Mouse (Mus musculus) lung, adult 2 months (tissue): Measurements from ENCODE around the gene Krtap9-3.
"Not testable (repeated sequence)": the region's sequence is repeated elsewhere in the genome, so short reads cannot be mapped to it uniquely, and the experiment has no call there.

Experiments
- CTCF ChIP-seq: fragments of 200-500 bp; IDR thresholded peaks from 2 replicates; pipeline ENCODE4 v1.5.1; 2011; ENCODE audit warnings: mild to moderate bottlenecking, low read length, control low read depth; ENCODE audit not compliant: insufficient read depth
- POLR2A ChIP-seq: fragments of 200-500 bp; IDR thresholded peaks from 2 replicates; pipeline ENCODE4 v1.6.1; 2011; ENCODE audit warnings: low read depth, mild to moderate bottlenecking, control low read depth, low read length, borderline replicate concordance; ENCODE audit errors: extremely low read depth

- TF ChIP-seq CTCF, POLR2A: not testable (repeated sequence)
These were observed 12.2 kb upstream of the Krtap9-3 start, which contains the start of gene Gm11937 for GRCm38 (mm10) chr11:99610089-99610488.
